Mouse (Mus musculus) telencephalon, adult 2 months (tissue): ENCODE data around the gene Crtc1.

Source experiments
- DNase-seq: peaks from one replicate; pipeline ENCODE4 v3.0.0-alpha.2; 2011; ENCODE audit warnings: low read depth, low spot score

Gene Crtc1

GRCm38 (mm10) chr8:70422722-70423121 lies 16.7 kb downstream of the Crtc1 start:
- DNase-seq, result no peak

GRCm38 (mm10) chr8:70421349-70422104 lies 17.9 kb downstream of the Crtc1 start:
- DNase-seq, result no peak

GRCm38 (mm10) chr8:70419879-70420643 lies 19.3 kb downstream of the Crtc1 start:
- no peak for DNase-seq

- DNase-seq, result peak; percentile 62
Observed at GRCm38 (mm10) chr8:70418954-70419353, 20.4 kb downstream of the Crtc1 start.

GRCm38 (mm10) chr8:70417914-70418313 lies 21.5 kb downstream of the Crtc1 start:
- DNase-seq, result peak; percentile 92

- peak; percentile 76 for DNase-seq
Observed at GRCm38 (mm10) chr8:70416941-70417340, 22.4 kb downstream of the Crtc1 start.

- peak; percentile 32 for DNase-seq
Observed at GRCm38 (mm10) chr8:70415540-70416451, 23.6 kb downstream of the Crtc1 start.

- DNase-seq, result no peak
Observed at GRCm38 (mm10) chr8:70414310-70414946, 25.0 kb downstream of the Crtc1 start.

- DNase-seq, result no peak
Observed at GRCm38 (mm10) chr8:70410281-70410680, 29.1 kb downstream of the Crtc1 start.

GRCm38 (mm10) chr8:70409455-70409871 lies 29.9 kb downstream of the Crtc1 start:
- peak; percentile 48 for DNase-seq

GRCm38 (mm10) chr8:70409019-70409418 lies 30.4 kb downstream of the Crtc1 start:
- DNase-seq, result no peak

- no peak for DNase-seq
Observed at GRCm38 (mm10) chr8:70408301-70408700, 31.1 kb downstream of the Crtc1 start.

- DNase-seq, result no peak
Observed at GRCm38 (mm10) chr8:70406427-70407069, 32.8 kb downstream of the Crtc1 start.

- DNase-seq, result no peak
Observed at GRCm38 (mm10) chr8:70405189-70405588, 34.2 kb downstream of the Crtc1 start.

- DNase-seq, result no peak
Observed at GRCm38 (mm10) chr8:70404212-70404611, 35.2 kb downstream of the Crtc1 start.

GRCm38 (mm10) chr8:70397611-70398563 lies 41.5 kb downstream of the Crtc1 start:
- DNase-seq, result no peak

- DNase-seq, result no peak
Observed at GRCm38 (mm10) chr8:70396184-70396583, 43.2 kb downstream of the Crtc1 start.

- no peak for DNase-seq
Observed at GRCm38 (mm10) chr8:70395649-70396048, 43.7 kb downstream of the Crtc1 start.

- DNase-seq, result no peak
Observed at GRCm38 (mm10) chr8:70394269-70394998, 44.9 kb downstream of the Crtc1 start.
